In genomic region chrX:73921823-73922549, GRCm38 (mm10) we compare ENCODE assay signal across 8 mouse cellular contexts. TPM values are rescaled to one million over a fixed set of nuclear protein-coding genes. Genes with fewer than 3 reads are reported as not detected.
A peak's percentile ranks its signal among the peaks of the same experiment; 100 is the strongest.
DNase-seq lines count a peak whose midpoint lies in the region; ATAC-seq and TF ChIP-seq lines count a peak whose summit lies in the region.

Gene Arhgap4 (minus strand): TSS chrX:73921870.
Gene Naa10 (minus strand): TSS chrX:73921944.

- H3K9ac ChIP-seq in heart, embryonic 15.5 days, result peak within 1 kb of the TSS; percentile 64
- peak within 1 kb of the TSS; percentile 77 for H3K9ac ChIP-seq in liver, embryonic 14.5 days (replicated peaks)
- H3K9ac ChIP-seq in neural tube, embryonic 11.5 days (ENCODE audit: low read length), result peak within 1 kb of the TSS; percentile 64

- DNase-seq in CD8-positive naive resting alpha-beta T cell, adult 2 months (ENCODE audit: low read depth in 2 of 2, low spot score in 2 of 2), result peak; percentile 68 to 71
- DNase-seq in c-Kit-negative CD71-positive TER-119-positive erythroid progenitor cells, embryonic 14.5 days (ENCODE audit: low read depth, low spot score), result peak; percentile 68
- peak; percentile 59 for DNase-seq in fibroblast of lung, adult 2 months (ENCODE audit: low read depth)
- DNase-seq in kidney, postnatal 25 days, result peak; percentile 91 to 94
- peak; percentile 73 to 76 (median 74) for DNase-seq in liver, embryonic 14.5 days (ENCODE audit: low read depth in 3 of 3, low spot score in 3 of 3)
- DNase-seq in neural tube, embryonic 11.5 days (ENCODE audit: low spot score), result peak; percentile 87

- no peaks in the 10 kb centered on the region for H3K9me3 ChIP-seq in heart, embryonic 15.5 days (replicated peaks)
- H3K9me3 ChIP-seq in liver, embryonic 14.5 days (ENCODE audit: control insufficient read depth, low read length), result no peaks in the 10 kb centered on the region
- H3K9me3 ChIP-seq in neural tube, embryonic 11.5 days (ENCODE audit: control insufficient read depth, low read length), result no peaks in the 10 kb centered on the region

- peaks cover 3% of the 10 kb centered on the region for H3K4me1 ChIP-seq in heart, embryonic 15.5 days (replicated peaks)
- peaks cover 0 to 3% of the 10 kb centered on the region in 2 experiments; a peak in 1 of 4 replicates for H3K4me1 ChIP-seq in liver, embryonic 14.5 days (replicated peaks; ENCODE audit: control insufficient read depth in 2 of 2, insufficient read depth in 2 of 2, low read length in 1 of 2)
- H3K4me1 ChIP-seq in neural tube, embryonic 11.5 days (ENCODE audit: control insufficient read depth, insufficient read depth, low read length), result no peaks in the 10 kb centered on the region
- no peaks in the 10 kb centered on the region for H3K4me1 ChIP-seq in testis, adult 2 months (ENCODE audit: control insufficient read depth, insufficient read depth, low read length)

- TF ChIP-seq EP300 in liver, embryonic 14.5 days (IDR thresholded peaks at IDR 0.05; ENCODE audit: low read depth), result no peak

- peak; percentile 94 for ATAC-seq in heart, embryonic 15.5 days (replicated peaks; ENCODE audit: insufficient number of reproducible peaks, insufficient read depth, low FRiP score, low read depth)
- peak; percentile 98 for ATAC-seq in liver, embryonic 14.5 days (ENCODE audit: insufficient read depth)
- peak; percentile 97 for ATAC-seq in neural tube, embryonic 11.5 days (ENCODE audit: insufficient read depth, low FRiP score, low TSS enrichment)

- peak within 1 kb of the TSS; percentile 60 for H3K4me3 ChIP-seq in heart, embryonic 15.5 days
- H3K4me3 ChIP-seq in liver, embryonic 14.5 days (ENCODE audit: insufficient read depth in 1 of 2, low read depth in 2 of 2, low read length in 2 of 2), result peak within 1 kb of the TSS; percentile 73 to 79
- H3K4me3 ChIP-seq in neural tube, embryonic 11.5 days (ENCODE audit: low read depth, low read length), result peak within 1 kb of the TSS; percentile 53
- peak within 1 kb of the TSS; percentile 82 for H3K4me3 ChIP-seq in testis, adult 2 months (ENCODE audit: control insufficient read depth, low read depth, low read length)

- peak within 1 kb of the TSS; percentile 79 for H3K4me2 ChIP-seq in heart, embryonic 15.5 days
- H3K4me2 ChIP-seq in liver, embryonic 14.5 days (ENCODE audit: low read depth), result peak within 1 kb of the TSS; percentile 86
- peak within 1 kb of the TSS; percentile 67 for H3K4me2 ChIP-seq in neural tube, embryonic 11.5 days (ENCODE audit: low read depth)

- H3K36me3 ChIP-seq in heart, embryonic 15.5 days, result peaks cover 6% of the 10 kb centered on the region; the same call in 1 of the 2 replicates
- H3K36me3 ChIP-seq in liver, embryonic 14.5 days (replicated peaks; ENCODE audit: control insufficient read depth, insufficient read depth, low read depth), result no peaks in the 10 kb centered on the region; the same call in 1 of the 2 replicates
- no peaks in the 10 kb centered on the region for H3K36me3 ChIP-seq in neural tube, embryonic 11.5 days (ENCODE audit: control insufficient read depth, insufficient read depth, low read length)
- H3K36me3 ChIP-seq in testis, adult 2 months (ENCODE audit: control insufficient read depth, insufficient read depth, low read length), result no peaks in the 10 kb centered on the region

- TF ChIP-seq CTCF in liver, embryonic 14.5 days (IDR thresholded peaks at IDR 0.05; ENCODE audit: low read depth), result no peak
- TF ChIP-seq CTCF in testis, adult 2 months (IDR thresholded peaks at IDR 0.05; ENCODE audit: control insufficient read depth, insufficient read depth, insufficient replicate concordance, low read depth, low read length), result no peak

- H3K27ac ChIP-seq in heart, embryonic 15.5 days, result peak within 1 kb of the TSS; percentile 85
- H3K27ac ChIP-seq in liver, embryonic 14.5 days, result peak within 1 kb of the TSS; percentile 46
- H3K27ac ChIP-seq in neural tube, embryonic 11.5 days (ENCODE audit: low read depth, low read length), result peak within 1 kb of the TSS; percentile 60; the same call in 1 of the 2 replicates
- no peak within 1 kb of the TSS for H3K27ac ChIP-seq in testis, adult 2 months (ENCODE audit: control insufficient read depth, insufficient read depth, low read depth, low read length)

- WGBS in heart, embryonic 15.5 days, result 12% methylated on average over 42 of the region's 43 CpGs
- WGBS in liver, embryonic 14.5 days (ENCODE audit: insufficient replicate concordance), result 7% methylated on average over 43 of the region's 43 CpGs
- 15% methylated on average over 43 of the region's 43 CpGs for WGBS in neural tube, embryonic 11.5 days

- H3K27me3 ChIP-seq in heart, embryonic 15.5 days, result no peaks in the 10 kb centered on the region
- no peaks in the 10 kb centered on the region for H3K27me3 ChIP-seq in liver, embryonic 14.5 days (ENCODE audit: control insufficient read depth, insufficient read depth, low read length)
- H3K27me3 ChIP-seq in neural tube, embryonic 11.5 days (ENCODE audit: control insufficient read depth, insufficient read depth, low read length), result no peaks in the 10 kb centered on the region
- H3K27me3 ChIP-seq in testis, adult 2 months (ENCODE audit: control insufficient read depth, insufficient read depth, low read length), result no peaks in the 10 kb centered on the region

- no peak for TF ChIP-seq POLR2A in testis, adult 2 months (IDR thresholded peaks at IDR 0.05; ENCODE audit: control insufficient read depth, low read depth, low read length)

RNA-seq across cellular contexts. Expression of gene Arhgap4, which starts in this region (rescaled TPM):
- polyA plus RNA-seq in heart, embryonic 15.5 days (2015; fragmentation: Nextera tagmentation; extraction: Ambion mirVana), result 1.2 and 5.5 TPM in 2 replicates
- polyA plus RNA-seq in liver, embryonic 14.5 days (2012; rRNA removed), result 7.2 and 7.8 TPM in 2 replicates
- 3.5 and 4.9 TPM in 2 replicates for polyA plus RNA-seq in liver, embryonic 14.5 days (2014; fragmentation: Nextera tagmentation; extraction: Ambion mirVana)
- polyA plus RNA-seq in neural tube, embryonic 11.5 days (2014; fragmentation: Nextera tagmentation; extraction: Ambion mirVana), result 2.1 and 2.5 TPM in 2 replicates
- polyA plus RNA-seq in testis, adult 2 months (2012; rRNA removed), result 0.44 and 0.58 TPM in 2 replicates

RNA-seq across cellular contexts. Expression of gene Naa10, which starts in this region (rescaled TPM):
- 84.5 and 90.5 TPM in 2 replicates for polyA plus RNA-seq in heart, embryonic 15.5 days (2015; fragmentation: Nextera tagmentation; extraction: Ambion mirVana)
- 64.1 and 73.0 TPM in 2 replicates for polyA plus RNA-seq in liver, embryonic 14.5 days (2012; rRNA removed)
- 81.1 and 81.3 TPM in 2 replicates for polyA plus RNA-seq in liver, embryonic 14.5 days (2014; fragmentation: Nextera tagmentation; extraction: Ambion mirVana)
- polyA plus RNA-seq in neural tube, embryonic 11.5 days (2014; fragmentation: Nextera tagmentation; extraction: Ambion mirVana), result 133 and 144 TPM in 2 replicates
- polyA plus RNA-seq in testis, adult 2 months (2012; rRNA removed), result 3.7 and 5.4 TPM in 2 replicates

Comparison
In these comparisons a context has a peak if more than half of its experiments do, and no peak if none do; other contexts are left out.
1. RNA of gene Naa10 (polyA plus RNA-seq): 133 to 144 TPM in neural tube, embryonic 11.5 days, 84.5 to 90.5 TPM in heart, embryonic 15.5 days and 64.1 to 81.3 TPM in liver, embryonic 14.5 days; 3.7 to 5.4 TPM in testis, adult 2 months; every median in the first group is over 10 times any median in the second.
2. Peak in every context shown above with its lines, with median percentiles within 50 percentile points of each other: DNase-seq, ATAC-seq, H3K4me2 ChIP-seq, H3K4me3 ChIP-seq and H3K9ac ChIP-seq.